Comparison of ENCODE assay signal across 8 mouse cellular contexts in genomic region chrX:16618225-16619033, GRCm38 (mm10). TPM values are rescaled to one million over a fixed set of nuclear protein-coding genes. Genes with fewer than 3 reads are reported as not detected.
DNase-seq lines count a peak whose midpoint lies in the region; ATAC-seq lines count a peak whose summit lies in the region.

No protein-coding gene starts in this region.

- 18% methylated on average over 60 of the region's 60 CpGs for WGBS in embryonic facial prominence, embryonic 12.5 days
- 20% methylated on average over 52 of the region's 60 CpGs for WGBS in midbrain, embryonic 11.5 days

- peak; percentile 97 for ATAC-seq in embryonic facial prominence, embryonic 12.5 days (ENCODE audit: insufficient number of reproducible peaks, insufficient read depth, low FRiP score, low TSS enrichment)
- peak; percentile 95 for ATAC-seq in midbrain, embryonic 11.5 days (ENCODE audit: low FRiP score)

- no peaks in the 10 kb centered on the region for H3K36me3 ChIP-seq in embryonic facial prominence, embryonic 12.5 days
- no peaks in the 10 kb centered on the region for H3K36me3 ChIP-seq in midbrain, embryonic 11.5 days (ENCODE audit: control insufficient read depth, insufficient read depth, low read length)

- DNase-seq in adrenal gland, postnatal 36 days: peak; percentile 91 to 92
- peak; percentile 99 for DNase-seq in heart, adult 11 months
- DNase-seq in kidney, adult 11 months: peak; percentile 90
- peak; percentile 89 for DNase-seq in left cerebral cortex, postnatal 4 days
- DNase-seq in midbrain, embryonic 11.5 days (ENCODE audit: low spot score, missing footprints): peak; percentile 94
- DNase-seq in right cerebral cortex, postnatal 4 days: peak; percentile 84
- DNase-seq in yolk sac, embryonic 10.5 days (ENCODE audit: low spot score): peak; percentile 83

- peak overlapping the region; percentile 49 for H3K9ac ChIP-seq in embryonic facial prominence, embryonic 12.5 days
- peak overlapping the region; percentile 57 for H3K9ac ChIP-seq in midbrain, embryonic 11.5 days (ENCODE audit: low read length)

- H3K4me1 ChIP-seq in embryonic facial prominence, embryonic 12.5 days: no peaks in the 10 kb centered on the region
- H3K4me1 ChIP-seq in midbrain, embryonic 11.5 days (ENCODE audit: control insufficient read depth, insufficient read depth, low read length): no peaks in the 10 kb centered on the region

- intact Hi-C loops in left cerebral cortex, postnatal 4 days (cut with DNase I): loop anchor here (10.0 kb wide), 1 partner anchor 164 kb away; no protein-coding TSS in a partner anchor

- peak overlapping the region; percentile 44 for H3K4me3 ChIP-seq in embryonic facial prominence, embryonic 12.5 days
- H3K4me3 ChIP-seq in midbrain, embryonic 11.5 days (ENCODE audit: low read depth, low read length): peak overlapping the region; percentile 42

- H3K27me3 ChIP-seq in embryonic facial prominence, embryonic 12.5 days: no peaks in the 10 kb centered on the region
- no peaks in the 10 kb centered on the region for H3K27me3 ChIP-seq in midbrain, embryonic 11.5 days (ENCODE audit: control insufficient read depth, insufficient read depth, low read length)

- H3K27ac ChIP-seq in embryonic facial prominence, embryonic 12.5 days: peak overlapping the region; percentile 82
- peak overlapping the region; percentile 35; the same call in 1 of the 2 replicates for H3K27ac ChIP-seq in midbrain, embryonic 11.5 days (ENCODE audit: low read depth, low read length)

- peak overlapping the region; percentile 66 for H3K4me2 ChIP-seq in embryonic facial prominence, embryonic 12.5 days (replicated peaks)
- H3K4me2 ChIP-seq in midbrain, embryonic 11.5 days: peak overlapping the region; percentile 59

- H3K9me3 ChIP-seq in embryonic facial prominence, embryonic 12.5 days: no peaks in the 10 kb centered on the region
- no peaks in the 10 kb centered on the region for H3K9me3 ChIP-seq in midbrain, embryonic 11.5 days (ENCODE audit: control insufficient read depth, low read length)

RNA-seq across cellular contexts. Expression of gene Maoa, which starts 1.1 kb away (rescaled TPM):
- 10 to 100 TPM; 29.4 to 35.4 TPM for total RNA-seq in adrenal gland, postnatal 36 days (2021)
- polyA plus RNA-seq in embryonic facial prominence, embryonic 12.5 days (2016; fragmentation: Nextera tagmentation; extraction: Ambion mirVana): 15.7 and 17.7 TPM in 2 replicates
- 10 to 100 TPM; 36.1 to 39.0 TPM for total RNA-seq in left cerebral cortex, postnatal 4 days (2021)
- 12.4 and 13.3 TPM in 2 replicates for polyA plus RNA-seq in midbrain, embryonic 11.5 days (2014; fragmentation: Nextera tagmentation; extraction: Ambion mirVana)

Comparison
In these comparisons a context has a peak if more than half of its experiments do, and no peak if none do; other contexts are left out.
1. Peak in every context shown above with its lines: DNase-seq, ATAC-seq, H3K4me3 ChIP-seq and H3K27ac ChIP-seq.